Mouse (Mus musculus): ENCODE data around the gene Bloc1s3. TPM values are rescaled to one million over a fixed set of nuclear protein-coding genes. Genes with fewer than 3 reads are reported as not detected.

Bloc1s3 gene
- polyA plus RNA-seq (2017; shearing (Covaris generic)): 4.3 TPM

GRCm38 (mm10) chr7:19508150-19508923 is at the start of gene Bloc1s3, which contains the start of gene Trappc6a:
Gene Bloc1s3, minus strand, starts transcription at chr7:19508367.
Gene Trappc6a, plus strand, starts transcription at chr7:19508395.

GRCm38 (mm10) chr7:19517652-19518365 is 9.6 kb upstream of the Bloc1s3 start, which contains the start of gene Nkpd1:
Gene Nkpd1, plus strand, starts transcription at chr7:19517838.

GRCm38 (mm10) chr7:19462884-19463381 is 45.2 kb downstream of the Bloc1s3 start, which contains the start of gene Exoc3l2:
Gene Exoc3l2, plus strand, starts transcription at chr7:19463331.

GRCm38 (mm10) chr7:19458591-19459111 is 49.5 kb downstream of the Bloc1s3 start, which contains the start of gene Mark4:
Gene Mark4, minus strand, starts transcription at chr7:19458821.

Other genes starting within 250 kb of the Bloc1s3 start
- gene Vasp, start 236.6 kb downstream of the Bloc1s3 start, polyA plus RNA-seq (2017; shearing (Covaris generic)): 224 TPM
- gene Ppm1n, start 228.3 kb downstream of the Bloc1s3 start, polyA plus RNA-seq (2017; shearing (Covaris generic)): 0.97 TPM
- gene Rtn2, start 225.7 kb downstream of the Bloc1s3 start, polyA plus RNA-seq (2017; shearing (Covaris generic)): 0.14 TPM
- gene Fosb, start 198.3 kb downstream of the Bloc1s3 start, polyA plus RNA-seq (2017; shearing (Covaris generic)): 65.7 TPM
- gene Ercc1, start 163.6 kb downstream of the Bloc1s3 start, polyA plus RNA-seq (2017; shearing (Covaris generic)): 68.8 TPM
- 5.2 TPM for gene Cd3eap, start 148.9 kb downstream of the Bloc1s3 start, polyA plus RNA-seq (2017; shearing (Covaris generic))
- gene Ppp1r13l, start 148.6 kb downstream of the Bloc1s3 start, polyA plus RNA-seq (2017; shearing (Covaris generic)): 1.9 TPM
- 7.5 TPM for gene Ercc2, start 126.4 kb downstream of the Bloc1s3 start, polyA plus RNA-seq (2017; shearing (Covaris generic))
- gene Klc3, start 104.3 kb downstream of the Bloc1s3 start, polyA plus RNA-seq (2017; shearing (Covaris generic)): 6.9 TPM
- gene Ckm, start 103.6 kb downstream of the Bloc1s3 start, polyA plus RNA-seq (2017; shearing (Covaris generic)): not detected
- 6.2 TPM for gene Mark4, start 49.5 kb downstream of the Bloc1s3 start, polyA plus RNA-seq (2017; shearing (Covaris generic))
- gene Exoc3l2, start 45.0 kb downstream of the Bloc1s3 start, polyA plus RNA-seq (2017; shearing (Covaris generic)): not detected
- 43.9 TPM for gene Trappc6a, start within 50 bp of the Bloc1s3 start, polyA plus RNA-seq (2017; shearing (Covaris generic))
- gene Nkpd1, start 9.5 kb upstream of the Bloc1s3 start, polyA plus RNA-seq (2017; shearing (Covaris generic)): not detected
- 16.7 TPM for gene Ppp1r37, start 54.7 kb upstream of the Bloc1s3 start, polyA plus RNA-seq (2017; shearing (Covaris generic))
- 1.1 TPM for gene Zfp296, start 68.9 kb upstream of the Bloc1s3 start, polyA plus RNA-seq (2017; shearing (Covaris generic))
- gene Gemin7, start 69.2 kb upstream of the Bloc1s3 start, polyA plus RNA-seq (2017; shearing (Covaris generic)): 79.8 TPM
- 50.9 TPM for gene Clasrp, start 96.1 kb upstream of the Bloc1s3 start, polyA plus RNA-seq (2017; shearing (Covaris generic))
- gene Relb, start 121.1 kb upstream of the Bloc1s3 start, polyA plus RNA-seq (2017; shearing (Covaris generic)): 177 TPM
- 116 TPM for gene Clptm1, start 156.7 kb upstream of the Bloc1s3 start, polyA plus RNA-seq (2017; shearing (Covaris generic))
- not detected for gene Apoc2, start 169.6 kb upstream of the Bloc1s3 start, polyA plus RNA-seq (2017; shearing (Covaris generic))
- not detected for gene Gm44805, start 173.1 kb upstream of the Bloc1s3 start, polyA plus RNA-seq (2017; shearing (Covaris generic))
- gene Apoc4, start 173.1 kb upstream of the Bloc1s3 start, polyA plus RNA-seq (2017; shearing (Covaris generic)): not detected
- not detected for gene Apoc1, start 184.3 kb upstream of the Bloc1s3 start, polyA plus RNA-seq (2017; shearing (Covaris generic))
- 4.2 TPM for gene Apoe, start 190.8 kb upstream of the Bloc1s3 start, polyA plus RNA-seq (2017; shearing (Covaris generic))
- gene Tomm40, start 207.1 kb upstream of the Bloc1s3 start, polyA plus RNA-seq (2017; shearing (Covaris generic)): 58.7 TPM
- not detected for gene Nectin2, start 242.1 kb upstream of the Bloc1s3 start, polyA plus RNA-seq (2017; shearing (Covaris generic))

All from effector memory CD4-positive, alpha-beta T cell, adult 5 months (primary cell).